Mouse (Mus musculus): Measurements from ENCODE around the gene Batf2. TPM values are rescaled to one million over a fixed set of nuclear protein-coding genes. Genes with fewer than 3 reads are reported as not detected.

Batf2 gene
- polyA plus RNA-seq (2012; rRNA removed) = 0.35 and 0.57 TPM in 2 replicates
- polyA plus RNA-seq (2014; fragmentation: Nextera tagmentation; extraction: Ambion mirVana) = 0.09 TPM in 1 of 2 replicates, not detected in the other

GRCm38 (mm10) chr19:6140678-6141393 lies at the start of gene Batf2:
TSS of gene Batf2 (plus strand) at chr19:6140983.
- ATAC-seq (ENCODE audit: insufficient read depth) = peak; percentile 92
- H3K27me3 ChIP-seq (ENCODE audit: control insufficient read depth, insufficient read depth, low read length) = no peaks in the 10 kb centered on the region
- peaks cover 0 to 12% of the 10 kb centered on the region in 2 experiments; a peak in 2 of 4 replicates for H3K4me1 ChIP-seq (replicated peaks; ENCODE audit: control insufficient read depth in 2 of 2, insufficient read depth in 2 of 2, low read length in 1 of 2)
- H3K27ac ChIP-seq = peak within 1 kb of the TSS; percentile 97
- H3K9me3 ChIP-seq (ENCODE audit: control insufficient read depth, low read length) = no peaks in the 10 kb centered on the region
- peak; percentile 89 to 90 (median 89) for DNase-seq (ENCODE audit: low read depth in 3 of 3, low spot score in 3 of 3)
- H3K4me2 ChIP-seq (ENCODE audit: low read depth) = peak within 1 kb of the TSS; percentile 99
- H3K36me3 ChIP-seq (replicated peaks; ENCODE audit: control insufficient read depth, insufficient read depth, low read depth) = no peaks in the 10 kb centered on the region
- H3K9ac ChIP-seq (replicated peaks) = peak within 1 kb of the TSS; percentile 82
- under 1% methylated on average over 66 of the region's 68 CpGs for WGBS (ENCODE audit: insufficient replicate concordance)
- TF ChIP-seq CTCF (IDR thresholded peaks at IDR 0.05; ENCODE audit: low read depth) (peak; percentile 92), EP300 (IDR thresholded peaks at IDR 0.05; ENCODE audit: low read depth) (peak; percentile 20; the same call in 1 of the 2 replicates)
- peak within 1 kb of the TSS; percentile 73 to 81 for H3K4me3 ChIP-seq (ENCODE audit: insufficient read depth in 1 of 2, low read depth in 2 of 2, low read length in 2 of 2)

GRCm38 (mm10) chr19:6094119-6094518 lies 46.7 kb upstream of the Batf2 start, which contains the start of gene AC131692.1:
TSS of gene AC131692.1 (plus strand) at chr19:6094419.
- no peak within 1 kb of the TSS for H3K4me2 ChIP-seq (ENCODE audit: low read depth)
- no peak within 1 kb of the TSS for H3K27ac ChIP-seq
- TF ChIP-seq CTCF (IDR thresholded peaks at IDR 0.05; ENCODE audit: low read depth) (no peak), EP300 (IDR thresholded peaks at IDR 0.05; ENCODE audit: low read depth) (no peak)
- DNase-seq (ENCODE audit: low read depth in 3 of 3, low spot score in 3 of 3) (no peak), ATAC-seq (ENCODE audit: insufficient read depth) (no peak)
- H3K4me3 ChIP-seq (ENCODE audit: insufficient read depth in 1 of 2, low read depth in 2 of 2, low read length in 2 of 2) = no peak within 1 kb of the TSS
- 77% methylated on average over 7 of the region's 7 CpGs for WGBS (ENCODE audit: insufficient replicate concordance)
- H3K36me3 ChIP-seq (replicated peaks; ENCODE audit: control insufficient read depth, insufficient read depth, low read depth) = peaks cover 53% of the 10 kb centered on the region
- H3K4me1 ChIP-seq (replicated peaks; ENCODE audit: control insufficient read depth in 2 of 2, insufficient read depth in 2 of 2, low read length in 1 of 2) = no peaks in the 10 kb centered on the region
- no peaks in the 10 kb centered on the region for H3K9me3 ChIP-seq (ENCODE audit: control insufficient read depth, low read length)
- no peaks in the 10 kb centered on the region for H3K27me3 ChIP-seq (ENCODE audit: control insufficient read depth, insufficient read depth, low read length)
- no peak within 1 kb of the TSS for H3K9ac ChIP-seq (replicated peaks)

- no peak for ATAC-seq (ENCODE audit: insufficient read depth)
- Histone ChIP-seq H3K36me3 (replicated peaks; ENCODE audit: control insufficient read depth, insufficient read depth, low read depth) (peaks cover 17% of the 10 kb centered on the region), H3K9ac (replicated peaks) (no peak overlapping the region), H3K9me3 (ENCODE audit: control insufficient read depth, low read length) (no peaks in the 10 kb centered on the region), H3K27ac (no peak overlapping the region), H3K27me3 (ENCODE audit: control insufficient read depth, insufficient read depth, low read length) (no peaks in the 10 kb centered on the region), H3K4me1 (replicated peaks; ENCODE audit: control insufficient read depth in 2 of 2, insufficient read depth in 2 of 2, low read length in 1 of 2) (peaks cover 10% of the 10 kb centered on the region in 2 experiments), H3K4me3 (ENCODE audit: insufficient read depth in 1 of 2, low read depth in 2 of 2, low read length in 2 of 2) (no peak overlapping the region), H3K4me2 (ENCODE audit: low read depth) (no peak overlapping the region)
- TF ChIP-seq CTCF (IDR thresholded peaks at IDR 0.05; ENCODE audit: low read depth) = no peak
- no peak for TF ChIP-seq EP300 (IDR thresholded peaks at IDR 0.05; ENCODE audit: low read depth)
- 61% methylated on average over 3 of the region's 3 CpGs for WGBS (ENCODE audit: insufficient replicate concordance)
- no peak for DNase-seq (ENCODE audit: low read depth in 3 of 3, low spot score in 3 of 3)
Measured at GRCm38 (mm10) chr19:6097847-6098246, 42.9 kb upstream of the Batf2 start.

GRCm38 (mm10) chr19:6101186-6101585 lies 39.6 kb upstream of the Batf2 start:
- H3K4me1 ChIP-seq (replicated peaks; ENCODE audit: control insufficient read depth in 2 of 2, insufficient read depth in 2 of 2, low read length in 1 of 2) = peaks cover 23 to 24% of the 10 kb centered on the region in 2 experiments
- H3K4me3 ChIP-seq (ENCODE audit: insufficient read depth in 1 of 2, low read depth in 2 of 2, low read length in 2 of 2) = no peak overlapping the region
- no peak overlapping the region for H3K4me2 ChIP-seq (ENCODE audit: low read depth)
- no peak overlapping the region for H3K9ac ChIP-seq (replicated peaks)
- no peaks in the 10 kb centered on the region for H3K9me3 ChIP-seq (ENCODE audit: control insufficient read depth, low read length)
- no peak for DNase-seq (ENCODE audit: low read depth in 3 of 3, low spot score in 3 of 3)
- 78% methylated on average over 6 of the region's 6 CpGs for WGBS (ENCODE audit: insufficient replicate concordance)
- no peak overlapping the region for H3K27ac ChIP-seq
- no peaks in the 10 kb centered on the region; the same call in 1 of the 2 replicates for H3K36me3 ChIP-seq (replicated peaks; ENCODE audit: control insufficient read depth, insufficient read depth, low read depth)
- no peak for ATAC-seq (ENCODE audit: insufficient read depth)
- TF ChIP-seq EP300 (IDR thresholded peaks at IDR 0.05; ENCODE audit: low read depth) (no peak), CTCF (IDR thresholded peaks at IDR 0.05; ENCODE audit: low read depth) (no peak)
- no peaks in the 10 kb centered on the region for H3K27me3 ChIP-seq (ENCODE audit: control insufficient read depth, insufficient read depth, low read length)

GRCm38 (mm10) chr19:6102169-6102853 lies 38.5 kb upstream of the Batf2 start:
- Histone ChIP-seq H3K4me1 (replicated peaks; ENCODE audit: control insufficient read depth in 2 of 2, insufficient read depth in 2 of 2, low read length in 1 of 2) (peaks cover 23 to 24% of the 10 kb centered on the region in 2 experiments), H3K9ac (replicated peaks) (no peak overlapping the region), H3K36me3 (replicated peaks; ENCODE audit: control insufficient read depth, insufficient read depth, low read depth) (no peaks in the 10 kb centered on the region; the same call in 1 of the 2 replicates), H3K27me3 (ENCODE audit: control insufficient read depth, insufficient read depth, low read length) (no peaks in the 10 kb centered on the region), H3K27ac (peak overlapping the region; percentile 61), H3K4me3 (ENCODE audit: insufficient read depth in 1 of 2, low read depth in 2 of 2, low read length in 2 of 2) (no peak overlapping the region), H3K9me3 (ENCODE audit: control insufficient read depth, low read length) (no peaks in the 10 kb centered on the region), H3K4me2 (ENCODE audit: low read depth) (no peak overlapping the region)
- TF ChIP-seq EP300 (IDR thresholded peaks at IDR 0.05; ENCODE audit: low read depth) (no peak), CTCF (IDR thresholded peaks at IDR 0.05; ENCODE audit: low read depth) (no peak)
- ATAC-seq (ENCODE audit: insufficient read depth) (peak; percentile 90), DNase-seq (ENCODE audit: low read depth in 3 of 3, low spot score in 3 of 3) (no peak)
- 54% methylated on average over 6 of the region's 6 CpGs for WGBS (ENCODE audit: insufficient replicate concordance)

Data from liver, embryonic 14.5 days (tissue).